Mouse (Mus musculus) left cerebral cortex, adult 18-20 months (tissue): ENCODE results near the gene Rnf157. TPM values are rescaled to one million over a fixed set of nuclear protein-coding genes. Genes with fewer than 3 reads are reported as not detected.
"Not testable (repeated sequence)": the region's sequence is repeated elsewhere in the genome, so short reads cannot be mapped to it uniquely, and the experiment has no call there.

ENCODE experiments used
- DNase-seq, 2 experiments: peaks; one replicate each; pipeline ENCODE4 v3.0.0; 2021 to 2022; ENCODE audit warnings: low spot score in 2 of 2, mixed read lengths in 1 of 2
- total RNA-seq, 2 experiments: library from RNA; stranded (reverse); gene quantifications; 2 replicates each; pipeline ENCODE4 v1.2.3; 2021

Rnf157 gene
- total RNA-seq, 2 experiments from 2014 or later = 256 to 274 TPM

DNA sequence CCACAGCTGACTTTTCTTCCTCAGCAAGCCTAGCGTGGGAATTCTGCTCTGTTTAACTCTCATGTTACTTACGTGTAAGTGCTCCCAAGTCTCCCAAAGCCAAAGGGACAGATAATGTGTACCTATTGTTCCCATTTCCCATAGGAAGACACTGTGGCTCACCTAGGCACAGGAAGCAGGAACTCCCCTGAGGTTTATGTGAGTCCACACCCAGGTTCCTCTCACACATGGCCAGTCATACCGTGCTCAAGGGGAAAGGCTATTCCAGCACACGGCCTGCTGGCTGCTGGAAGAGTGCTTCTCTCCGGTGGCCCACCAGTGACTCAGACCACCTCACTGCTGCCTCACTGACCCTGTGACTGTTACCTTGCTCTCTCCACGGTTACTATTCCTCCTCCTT lies 8.3 kb upstream of the Rnf157 start:
- no peak for DNase-seq

- no peak for DNase-seq
Observed at GRCm38 (mm10) chr11:116418841-116419462, 6.1 kb upstream of the Rnf157 start.

GRCm38 (mm10) chr11:116418194-116418840 lies 5.5 kb upstream of the Rnf157 start:
- DNase-seq = no peak

- no peak for DNase-seq
Observed at GRCm38 (mm10) chr11:116417054-116417453, 4.2 kb upstream of the Rnf157 start.

DNA sequence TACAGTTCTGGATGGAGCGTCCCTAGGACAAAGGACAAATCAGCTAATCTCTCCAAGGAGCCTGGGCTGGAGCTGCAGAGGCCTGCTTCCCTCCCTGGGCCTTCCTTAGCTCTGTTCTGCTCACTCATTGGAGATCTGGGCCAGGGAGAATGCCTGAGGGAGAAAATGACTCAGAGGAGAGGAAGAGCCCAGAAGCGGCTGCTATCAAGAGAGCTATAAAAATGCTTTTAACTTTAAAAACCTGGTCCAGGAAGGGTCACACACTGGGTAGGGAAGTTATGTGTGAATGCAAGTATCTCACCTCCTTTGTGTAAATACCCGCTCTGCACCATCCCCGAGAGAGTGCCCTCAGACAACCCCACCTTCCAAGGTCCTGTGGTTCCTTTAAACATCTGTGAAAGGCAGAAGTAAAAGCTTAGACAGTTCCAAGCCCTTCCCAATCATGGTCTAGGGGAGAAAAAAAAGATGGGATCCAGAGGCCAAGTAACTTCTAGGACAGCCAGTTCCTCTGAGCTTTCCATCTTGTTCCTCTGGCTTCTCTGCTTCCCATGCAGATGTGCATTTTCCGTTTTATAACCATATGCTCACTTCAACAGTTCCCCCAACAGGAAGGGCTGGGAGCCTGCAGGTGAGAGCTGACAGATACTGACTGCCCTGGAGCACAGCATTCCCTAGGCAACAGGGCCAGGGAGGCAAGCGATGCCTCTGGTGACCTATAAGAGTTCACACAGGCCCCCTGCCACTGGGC lies 3.5 kb upstream of the Rnf157 start:
- no peak for DNase-seq

DNA sequence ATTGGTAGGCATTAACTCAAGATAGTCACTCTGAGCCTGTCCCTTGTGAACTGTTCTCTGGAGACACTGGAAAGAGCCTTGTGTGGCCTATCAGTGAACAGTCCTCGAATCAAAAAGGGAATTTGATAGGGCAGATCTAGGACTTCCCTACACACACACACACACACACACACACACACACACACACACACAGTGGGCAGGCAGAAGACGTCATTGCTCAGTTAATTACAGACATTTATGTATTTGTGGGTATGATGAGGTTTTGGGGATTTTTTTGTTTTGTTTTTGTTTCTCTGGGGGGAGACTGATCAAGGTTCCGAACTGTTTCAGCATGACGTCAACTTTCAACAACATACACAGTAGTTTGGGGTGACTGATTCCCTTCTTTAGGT lies 795 bp upstream of the Rnf157 start:
- no peak for DNase-seq

DNA sequence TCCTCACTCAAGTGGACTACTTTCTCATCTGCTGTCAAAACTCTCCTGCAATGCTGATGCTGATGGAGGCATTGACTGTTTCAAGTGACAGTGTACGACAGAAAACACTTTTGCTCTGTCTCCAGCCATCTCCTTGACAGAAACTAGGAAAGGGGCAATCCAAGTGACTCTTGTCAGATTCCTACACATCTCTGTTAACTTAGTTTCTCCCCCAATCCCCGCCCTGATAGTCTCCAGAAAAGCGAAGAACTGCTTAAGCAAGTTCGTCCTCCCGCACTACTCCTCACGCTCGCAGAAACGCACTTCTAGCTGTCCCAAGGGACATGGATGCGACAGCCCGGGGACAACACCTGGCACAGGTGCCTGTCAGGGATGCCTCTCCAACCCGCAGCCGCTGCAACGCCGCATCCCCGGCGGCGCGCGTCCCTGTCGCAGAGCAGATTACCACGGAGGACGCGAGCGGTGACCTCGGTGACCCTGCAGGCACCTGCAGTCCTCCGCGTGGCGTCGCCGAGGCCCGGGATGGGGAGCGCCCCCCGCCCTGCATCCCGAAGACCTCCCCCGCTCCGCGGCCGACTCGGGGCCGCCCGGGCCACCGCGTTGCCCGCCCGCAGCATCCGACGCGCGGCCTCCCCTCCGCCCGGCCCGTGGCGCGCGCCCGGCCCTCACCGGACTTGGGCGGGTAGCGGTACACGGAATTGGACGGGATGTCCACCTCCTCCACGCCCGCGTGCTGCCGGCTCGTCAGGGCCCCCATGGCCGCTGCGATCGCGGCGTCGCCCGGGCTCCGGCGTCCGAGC lies 604 bp downstream of the Rnf157 start:
- DNase-seq = peak in 1 of 2 experiments; percentile 31

GRCm38 (mm10) chr11:116411582-116411981 lies 1.2 kb downstream of the Rnf157 start:
- no peak for DNase-seq

GRCm38 (mm10) chr11:116410415-116410814 lies 2.4 kb downstream of the Rnf157 start:
- not testable (repeated sequence) for DNase-seq

- DNase-seq = no peak
Observed at GRCm38 (mm10) chr11:116409008-116409407, 3.8 kb downstream of the Rnf157 start.

DNA sequence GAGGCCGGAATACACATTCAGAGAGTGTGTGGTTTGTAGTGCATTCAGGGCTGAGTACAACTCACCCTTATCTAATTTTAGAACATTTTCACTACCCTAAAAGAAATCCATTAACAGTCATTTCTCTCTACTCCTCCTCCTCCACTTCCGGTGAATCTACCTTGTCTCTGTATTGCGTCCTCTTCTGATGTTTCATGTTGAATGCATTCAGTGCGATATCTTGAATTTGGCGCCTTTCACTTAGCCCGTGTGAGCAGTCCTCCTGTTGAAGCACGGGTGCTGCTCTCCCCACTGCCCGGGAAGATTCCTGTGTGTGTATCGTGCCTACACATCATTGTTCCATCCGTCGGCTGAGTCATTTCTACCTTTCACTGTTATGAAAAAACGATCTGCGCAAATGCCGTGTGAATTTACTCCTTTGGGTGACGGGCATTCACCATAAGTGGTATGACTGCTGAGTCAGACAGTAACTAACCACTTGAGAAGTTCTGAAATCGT lies 6.6 kb downstream of the Rnf157 start:
- no peak for DNase-seq

DNA sequence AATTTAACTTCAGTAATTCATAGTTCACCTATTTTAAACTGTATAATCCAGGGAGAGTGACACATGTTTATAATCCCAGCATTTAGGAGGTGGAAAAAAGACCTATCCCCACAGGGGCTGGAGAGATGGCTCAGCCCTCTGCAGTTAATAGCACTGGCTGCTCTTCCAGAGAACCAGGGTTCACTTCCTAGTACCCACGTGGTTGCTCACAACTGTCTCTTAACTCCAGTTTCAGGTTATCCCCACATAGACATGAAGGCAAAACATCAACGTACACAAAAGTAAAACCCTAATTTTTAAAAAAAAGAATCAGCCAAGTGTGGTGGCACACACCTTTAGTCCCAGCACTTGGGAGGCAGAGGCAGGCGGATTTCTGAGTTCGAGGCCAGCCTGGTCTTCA lies 7.2 kb downstream of the Rnf157 start:
- no peak for DNase-seq

DNA sequence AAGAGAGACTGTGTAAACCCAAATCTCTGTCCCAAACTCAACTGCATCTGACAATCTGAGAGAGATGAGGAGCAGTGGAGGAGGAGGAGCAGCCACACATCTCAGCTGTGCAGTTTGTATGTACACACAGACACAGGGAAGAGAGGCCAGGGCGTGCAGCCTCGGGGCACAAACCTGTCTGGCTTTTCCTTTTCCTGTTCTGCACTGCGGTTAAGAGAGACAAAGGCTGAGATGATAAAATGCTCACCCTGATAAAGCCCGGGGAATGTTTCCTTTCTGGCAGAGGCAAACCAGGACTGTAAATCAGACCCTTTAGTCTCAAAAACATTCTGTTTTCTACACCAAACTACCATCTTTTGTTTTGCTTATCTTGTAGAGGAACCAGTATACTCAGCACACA lies 12.3 kb downstream of the Rnf157 start:
- no peak for DNase-seq

DNA sequence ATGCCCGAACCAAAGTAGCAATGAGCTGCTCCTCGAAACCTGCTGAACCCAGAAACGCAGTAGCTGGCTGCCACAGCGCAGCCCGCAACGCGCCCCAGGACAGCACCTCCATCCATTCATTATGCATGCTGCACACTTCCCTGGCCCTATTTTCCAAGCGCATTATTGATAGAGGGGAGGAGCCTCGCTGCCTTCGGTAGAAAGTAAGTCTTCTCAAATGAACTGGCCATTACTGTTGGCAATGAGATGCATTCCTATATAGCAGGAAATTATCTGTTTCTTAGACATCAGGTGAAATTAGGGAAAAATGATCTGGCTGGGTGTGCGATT lies 14.5 kb downstream of the Rnf157 start:
- DNase-seq = no peak

DNA sequence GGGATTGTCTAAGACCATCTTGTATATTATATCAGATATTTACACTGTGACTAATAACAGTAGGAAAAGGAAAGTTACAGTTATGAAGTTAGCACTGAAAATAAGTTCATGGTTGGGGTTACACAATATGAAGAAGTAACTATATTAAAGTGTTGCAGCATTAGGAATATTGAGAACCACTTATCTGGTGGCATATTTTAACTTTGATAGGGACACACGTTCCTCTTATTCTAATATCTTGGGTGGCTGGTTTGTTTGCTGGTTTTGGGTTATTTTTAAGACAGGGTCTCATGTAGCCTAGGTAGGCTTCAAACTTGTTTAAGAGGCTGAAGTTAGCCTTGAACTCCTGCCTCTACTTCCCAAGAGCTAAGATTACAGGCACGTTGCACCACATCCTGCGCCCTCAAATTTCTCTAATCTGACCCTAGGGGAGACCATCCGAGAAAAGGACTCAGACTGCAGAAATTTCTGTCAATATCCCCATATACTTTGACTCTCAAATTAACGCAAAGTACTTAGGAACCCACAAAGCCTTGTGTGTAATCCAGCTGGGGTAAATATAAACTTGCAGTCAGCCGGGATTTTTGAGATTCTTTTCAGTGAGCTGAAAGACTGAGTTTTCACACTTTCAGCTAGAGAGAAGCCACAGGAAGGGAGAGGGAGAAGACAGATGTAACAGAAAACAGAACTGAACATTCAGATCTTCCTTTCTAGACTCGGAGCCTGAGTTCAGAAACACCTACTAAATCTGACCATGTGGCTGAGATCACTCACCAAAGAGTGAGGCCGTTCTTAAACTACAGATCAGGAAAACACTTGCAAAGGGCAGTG lies 15.1 kb downstream of the Rnf157 start:
- no peak for DNase-seq

DNA sequence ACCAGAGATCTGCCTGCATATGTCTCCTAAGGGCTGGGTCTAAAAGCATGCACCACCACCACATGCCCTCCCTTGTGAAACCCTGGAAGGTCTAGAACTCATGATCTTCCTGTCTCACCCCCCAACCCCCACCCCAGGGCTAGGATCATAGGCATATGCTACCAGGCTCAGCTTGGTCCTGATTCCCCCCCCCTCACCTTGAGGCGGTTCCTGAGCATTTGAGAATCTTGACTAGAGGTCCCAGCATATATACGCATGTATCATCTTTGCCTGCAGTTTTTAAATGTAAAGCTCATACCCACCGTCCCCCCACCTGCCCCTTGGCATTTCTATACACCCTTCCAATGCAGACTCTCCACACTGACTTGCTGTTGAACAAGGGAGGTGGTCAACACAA lies 15.9 kb downstream of the Rnf157 start:
- DNase-seq = no peak

GRCm38 (mm10) chr11:116396276-116396933 lies 16.4 kb downstream of the Rnf157 start:
- no peak for DNase-seq

DNA sequence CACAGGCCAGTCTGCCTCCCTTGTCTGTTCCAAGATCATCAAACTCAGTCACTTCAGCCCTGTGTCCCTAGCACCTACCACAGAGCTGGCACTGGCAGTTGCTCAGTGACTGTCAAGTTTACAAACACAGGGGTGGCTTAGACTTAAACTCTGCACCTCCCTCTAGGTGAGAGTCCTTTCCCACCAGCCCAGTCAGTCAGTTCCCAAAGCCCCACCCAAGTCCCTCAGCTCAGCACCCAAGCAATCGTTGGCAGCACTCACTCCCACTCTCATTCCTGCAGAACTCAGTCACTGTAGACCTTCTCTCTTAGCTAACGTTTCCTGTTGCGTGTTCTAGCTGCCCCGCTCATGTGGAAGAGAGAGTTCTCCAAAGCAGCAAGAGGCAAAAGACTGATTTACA lies 18.1 kb downstream of the Rnf157 start:
- no peak for DNase-seq

DNA sequence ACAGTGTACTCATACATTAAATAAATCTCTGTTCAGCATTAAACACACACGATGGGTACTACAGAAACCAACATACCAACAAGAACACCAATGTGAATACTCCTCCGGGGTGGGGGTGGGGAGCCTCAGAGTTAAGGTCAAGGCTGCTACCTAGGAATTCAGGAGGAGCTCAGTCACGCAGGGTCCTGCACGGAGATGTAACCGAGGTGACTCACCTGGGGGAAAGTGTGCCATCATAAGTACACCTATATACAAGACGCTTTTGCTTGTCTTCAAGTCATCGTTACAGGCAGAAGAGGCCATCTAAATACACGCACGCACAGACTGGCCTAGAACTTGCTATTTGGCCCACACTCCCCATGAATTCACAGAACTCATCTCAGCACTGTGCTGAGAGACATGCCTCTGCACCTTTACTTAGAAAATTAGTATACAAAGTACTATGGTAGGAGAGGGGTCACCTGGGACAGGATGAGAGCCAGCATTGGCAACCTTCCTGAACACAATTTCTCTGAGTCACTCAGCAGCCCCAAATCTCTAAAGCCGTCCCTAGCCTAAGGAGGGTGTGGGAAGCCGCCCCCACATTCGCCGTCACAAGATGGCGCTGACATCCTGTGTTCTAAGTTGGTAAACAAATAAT lies 23.9 kb downstream of the Rnf157 start:
- DNase-seq = peak; percentile 21 to 24
